Mouse (Mus musculus): ENCODE measurements around the gene Pdik1l.

GRCm38 (mm10) chr4:134302084-134302483 lies 14.4 kb upstream of the Pdik1l start:
- TF ChIP-seq CTCF (IDR thresholded peaks at IDR 0.05; ENCODE audit: borderline replicate concordance, insufficient read depth, low read depth, low read length) (no peak), POLR2A (IDR thresholded peaks at IDR 0.05; ENCODE audit: borderline replicate concordance, insufficient read depth, low read length) (no peak)
